Mouse (Mus musculus) c-Kit-positive CD71-negative TER-119-negative erythroid progenitor cells, embryonic 14.5 days (primary cell): ENCODE results near the gene Sh3glb2.

ENCODE experiments used
- DNase-seq: peaks from one replicate; pipeline ENCODE4 v3.0.0-alpha.2; 2013; ENCODE audit warnings: low read depth

The Sh3glb2 gene

DNA sequence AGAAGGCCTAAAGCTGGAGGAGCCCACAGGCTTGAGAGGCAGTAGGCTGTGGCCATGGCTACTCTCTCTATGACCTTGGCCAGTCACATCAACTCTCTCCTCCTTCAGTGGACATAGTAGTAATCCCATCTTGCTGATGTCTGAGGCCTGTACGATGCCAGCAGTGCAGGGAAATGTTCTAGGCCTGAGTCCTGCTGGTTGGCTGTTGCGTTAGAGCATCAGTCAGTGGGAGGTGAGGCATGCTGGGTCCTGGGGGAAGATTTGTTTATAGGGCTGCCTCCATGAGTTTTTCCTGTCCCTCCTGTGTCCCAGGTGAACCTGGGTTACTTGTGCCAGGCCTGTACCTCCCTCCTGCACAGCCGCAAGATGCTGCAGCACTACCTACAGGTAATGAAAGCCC, 17.1 kb downstream of the Sh3glb2 start:
- no peak for DNase-seq

DNA sequence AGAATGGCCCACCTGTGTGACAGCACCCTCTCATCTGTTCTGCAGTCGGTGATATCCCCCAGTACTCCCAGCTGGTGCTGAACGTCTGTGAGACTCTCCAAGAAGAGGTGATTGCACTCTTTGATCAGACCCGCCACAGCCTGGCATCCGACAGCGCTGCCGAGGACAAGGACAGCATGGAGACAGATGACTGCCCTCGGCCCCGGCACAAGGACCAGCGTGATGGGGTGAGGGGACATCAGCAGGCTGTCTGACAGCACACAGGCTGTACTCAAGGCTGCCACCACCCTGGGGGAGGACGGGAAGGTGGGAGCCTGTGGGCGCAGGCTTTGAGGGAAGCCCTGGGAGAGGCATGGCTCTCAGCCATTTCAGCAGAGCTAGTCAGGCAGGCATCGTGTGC, 22.0 kb downstream of the Sh3glb2 start:
- no peak for DNase-seq

DNA sequence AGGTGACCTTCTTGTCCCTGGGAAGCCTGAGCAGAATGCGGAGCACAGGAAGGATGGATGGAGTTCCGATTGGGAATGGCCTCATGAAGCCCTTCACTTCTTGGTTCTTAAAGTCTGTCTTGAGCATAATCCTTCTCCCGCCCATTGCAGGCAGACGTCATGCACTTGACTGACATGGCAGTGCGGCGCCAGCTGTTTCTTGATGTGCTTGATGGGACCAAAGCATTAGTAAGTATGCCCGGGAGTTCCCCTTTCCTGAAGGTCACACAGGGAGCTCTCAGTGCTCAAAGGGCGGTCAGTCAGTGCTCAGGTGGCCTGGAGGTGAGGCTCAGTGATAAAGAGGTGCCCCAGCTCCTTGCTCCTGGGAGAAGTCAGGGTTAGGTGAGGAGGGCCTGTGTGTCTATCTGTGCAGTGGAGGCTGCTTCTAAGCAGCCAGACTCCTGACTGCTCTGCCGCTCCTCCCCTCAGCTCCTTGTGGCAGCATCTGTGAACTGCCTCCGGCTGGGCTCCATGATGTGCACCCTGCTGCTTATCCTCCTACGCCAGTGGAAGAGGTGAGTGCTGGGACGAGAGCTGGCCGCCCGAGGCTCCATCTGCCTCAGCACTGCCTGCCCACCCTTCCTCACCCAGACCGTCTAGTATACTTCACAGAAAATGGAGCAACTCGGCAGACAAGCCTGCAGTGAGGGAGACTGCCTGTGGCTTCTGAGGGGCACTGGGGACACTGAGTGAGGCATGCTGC, 22.8 kb downstream of the Sh3glb2 start:
- DNase-seq = no peak

DNA sequence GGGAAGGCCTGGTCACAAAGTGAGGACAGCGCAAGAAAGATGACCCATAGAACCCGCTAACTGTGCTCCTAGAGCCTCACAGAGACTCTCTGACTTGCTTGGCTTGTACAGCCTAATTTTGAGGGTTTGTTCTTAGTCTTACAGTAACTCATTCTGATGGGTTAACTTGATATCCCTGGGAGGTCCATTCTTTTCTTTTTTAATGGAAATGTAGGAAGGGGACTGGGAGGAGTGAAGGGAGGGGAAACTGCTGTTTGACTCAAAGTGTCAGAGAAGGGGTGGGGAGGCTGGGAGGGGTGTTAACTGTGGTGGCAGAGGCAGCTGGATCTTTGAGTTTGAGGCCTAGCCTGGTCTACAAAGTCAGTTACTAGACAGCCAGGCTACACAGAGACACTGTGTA, 23.8 kb downstream of the Sh3glb2 start:
- DNase-seq = no peak

DNA sequence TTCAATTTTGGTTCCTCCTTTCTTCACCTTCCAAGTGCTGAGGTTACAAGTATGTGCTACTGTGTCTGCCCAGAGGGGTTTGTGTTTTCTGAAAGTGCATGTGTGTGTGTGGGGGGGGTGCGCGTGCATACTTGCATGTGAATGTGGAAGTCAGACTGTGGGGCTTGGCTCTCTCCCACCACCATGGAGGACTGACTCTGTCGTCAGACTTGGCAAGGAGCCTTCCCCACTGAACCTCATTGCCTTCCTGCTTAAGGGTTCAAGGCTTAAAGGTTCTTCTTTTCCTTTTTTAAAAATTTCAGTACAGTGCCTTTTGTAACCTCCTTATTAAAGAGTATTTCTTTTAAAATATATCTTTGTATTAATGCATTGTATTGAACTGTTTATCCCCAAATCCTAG, 30.3 kb downstream of the Sh3glb2 start:
- DNase-seq = no peak

DNA sequence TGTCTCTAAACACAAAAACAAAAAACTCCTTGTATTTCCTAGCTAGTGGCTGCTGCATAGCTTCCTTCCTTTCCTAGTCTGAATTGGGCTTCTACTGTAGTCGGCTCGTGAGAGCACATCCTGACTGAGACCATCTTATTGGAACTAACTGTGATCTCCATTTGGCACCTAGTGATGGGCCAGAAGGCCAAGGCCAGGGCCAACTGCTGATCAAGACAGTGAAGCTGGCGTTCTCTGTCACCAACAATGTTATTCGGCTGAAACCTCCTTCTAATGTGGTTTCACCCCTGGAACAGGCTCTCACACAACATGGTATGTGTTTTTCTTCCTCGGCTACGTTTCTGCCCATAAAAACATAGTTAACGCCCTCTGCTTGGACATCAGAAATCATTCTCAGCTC, 31.9 kb downstream of the Sh3glb2 start:
- no peak for DNase-seq

DNA sequence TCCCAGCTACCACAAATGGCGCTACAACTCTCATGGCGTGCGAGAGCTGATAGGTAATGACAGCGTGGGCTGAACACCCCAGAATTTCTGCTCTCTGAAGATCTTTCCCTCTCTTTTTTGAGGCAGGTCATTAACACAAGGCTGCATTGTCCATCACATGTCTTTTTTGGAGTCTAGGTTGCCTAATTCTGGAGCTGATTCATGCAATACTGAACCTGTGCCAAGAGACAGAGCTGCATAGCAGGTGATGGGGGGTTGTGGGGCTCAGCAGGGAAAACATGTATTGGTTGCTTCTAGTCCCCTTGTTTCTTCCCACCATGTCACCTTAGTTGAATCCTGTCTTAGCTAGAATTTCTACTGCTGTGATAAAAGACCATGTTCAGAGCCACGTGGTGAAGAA, 33.8 kb downstream of the Sh3glb2 start:
- no peak for DNase-seq

DNA sequence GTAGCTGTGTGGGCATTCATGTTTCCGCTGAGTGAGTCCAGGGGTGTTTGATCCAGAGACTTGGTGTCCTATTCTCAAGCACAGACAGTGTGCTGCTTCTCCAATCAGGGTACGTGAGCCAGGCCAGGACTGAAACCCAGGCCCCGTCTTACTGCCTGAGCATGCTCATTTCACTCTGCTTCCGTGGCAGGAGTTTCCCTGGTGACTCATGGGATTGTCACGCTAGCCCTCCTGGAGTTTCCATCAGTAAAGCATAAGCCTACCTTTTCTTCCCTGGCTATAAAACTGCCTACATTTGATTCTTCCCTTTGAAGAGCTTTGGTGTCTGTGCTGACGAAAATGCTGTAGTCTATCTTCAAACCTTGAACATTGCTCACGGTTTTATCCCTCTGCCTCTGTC, 36.0 kb downstream of the Sh3glb2 start:
- DNase-seq = no peak

DNA sequence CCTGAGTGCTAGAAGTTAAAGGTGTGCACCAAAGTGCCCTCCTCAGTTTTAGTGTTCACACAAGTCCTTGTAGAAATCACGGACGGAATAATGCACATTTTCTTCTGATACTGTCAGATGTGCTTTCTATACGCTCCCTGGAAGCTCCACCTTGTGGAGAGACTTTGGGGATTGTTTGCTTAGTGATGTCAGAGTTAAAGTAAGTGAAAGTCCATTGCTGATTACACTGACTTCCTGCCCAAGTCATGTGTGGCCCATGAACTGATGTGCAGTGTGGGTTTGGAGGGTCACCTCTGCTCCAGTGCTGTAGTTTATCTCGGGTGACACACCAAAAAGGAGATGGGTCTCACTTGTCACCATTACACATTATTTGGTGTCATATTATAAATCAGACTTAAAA, 39.9 kb downstream of the Sh3glb2 start:
- no peak for DNase-seq

DNA sequence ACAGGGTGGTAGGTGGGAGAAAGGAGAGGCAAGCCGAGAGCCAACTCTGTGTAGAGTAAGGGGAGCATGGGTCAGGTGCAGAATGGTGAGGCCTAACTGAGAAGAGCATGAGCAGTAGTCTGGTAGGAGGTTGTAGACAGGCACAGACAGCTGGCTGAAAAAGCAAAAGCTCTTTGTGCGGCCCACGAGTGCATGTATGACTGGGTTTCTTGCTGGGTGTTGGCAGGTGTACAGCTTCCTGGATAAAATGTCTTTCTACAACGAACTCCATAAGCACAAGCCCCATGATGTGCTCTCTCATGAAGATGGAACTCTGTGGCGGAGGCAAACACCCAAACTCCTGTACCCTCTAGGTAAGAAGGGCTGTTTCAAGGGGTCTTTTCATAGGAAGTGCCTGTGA, 42.2 kb downstream of the Sh3glb2 start:
- DNase-seq = no peak

DNA sequence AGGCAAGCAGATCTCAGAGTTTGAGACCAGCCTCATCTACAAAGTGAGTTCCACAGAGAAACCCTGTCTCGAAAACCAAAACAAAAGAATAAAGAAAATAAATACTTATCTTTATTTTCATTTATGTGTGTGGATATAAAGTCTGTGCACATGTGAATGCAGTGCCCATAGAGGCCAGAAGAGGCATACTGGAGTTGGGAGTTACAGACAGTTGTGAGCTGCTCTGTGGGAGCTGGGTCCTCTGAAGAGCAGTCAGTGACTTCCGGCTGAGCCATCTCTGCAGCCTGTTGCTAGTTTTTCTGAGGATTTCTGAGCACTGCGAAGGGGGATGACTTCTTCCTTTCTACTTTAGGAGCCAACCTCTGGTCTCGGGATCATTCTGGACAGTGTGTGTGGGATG, 43.0 kb downstream of the Sh3glb2 start:
- DNase-seq = no peak

DNA sequence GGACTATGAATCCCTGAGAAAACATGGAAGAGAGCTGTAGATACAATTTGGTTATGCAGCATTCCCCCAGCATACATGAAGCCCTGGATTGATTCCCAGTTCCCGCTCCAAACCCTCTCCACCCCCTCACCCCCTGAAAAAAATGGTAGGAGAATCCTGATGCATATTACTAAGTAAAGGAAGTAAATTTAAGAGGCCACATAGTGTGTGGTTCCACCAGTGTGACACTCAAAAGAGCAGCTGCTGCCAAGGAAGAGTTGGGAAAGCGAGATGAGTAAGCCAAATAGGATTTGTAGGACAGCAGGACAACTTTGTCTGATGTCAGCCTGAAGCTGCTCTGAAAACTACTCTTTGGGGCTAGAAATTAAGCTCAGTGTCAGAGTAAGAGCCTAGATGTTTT, 47.7 kb downstream of the Sh3glb2 start:
- DNase-seq = no peak

DNA sequence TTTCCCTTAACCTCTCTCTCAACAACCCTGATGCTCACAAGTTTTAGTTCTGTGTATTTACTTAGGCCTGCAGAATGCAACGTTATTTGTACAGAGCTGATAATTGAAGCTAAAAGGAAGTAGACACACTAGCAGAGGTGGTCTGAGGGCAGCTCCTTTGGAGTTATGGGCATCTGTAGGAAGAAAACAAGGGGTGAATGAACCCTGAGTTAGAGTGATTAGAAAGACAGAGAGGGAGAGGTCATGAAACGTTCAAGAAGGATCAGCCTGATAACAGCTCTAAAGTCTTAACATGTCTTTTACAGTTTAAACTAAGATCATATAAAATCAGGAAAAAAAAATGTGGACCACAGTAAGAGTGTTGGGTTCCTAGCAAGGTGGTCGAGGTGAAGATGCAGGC, 49.8 kb downstream of the Sh3glb2 start:
- no peak for DNase-seq

DNA sequence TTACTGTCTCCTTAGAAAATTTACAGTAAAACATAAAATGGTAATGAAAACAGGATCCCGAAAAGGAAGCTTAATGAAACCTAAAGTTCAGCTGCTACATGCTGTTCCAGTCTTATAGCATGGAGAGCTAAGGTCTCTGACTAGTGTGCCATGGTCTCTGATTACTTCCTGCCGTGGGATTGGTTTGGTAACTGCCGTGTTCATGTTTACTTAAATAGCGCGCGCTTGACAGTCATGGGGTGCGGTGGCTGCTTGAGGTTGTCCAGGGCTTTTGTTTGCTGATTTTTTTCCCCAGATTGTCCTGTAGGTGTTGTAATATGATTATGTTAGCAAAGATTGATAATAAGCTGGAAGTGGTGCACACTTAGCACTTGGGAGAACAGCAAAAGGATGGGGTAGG, 53.0 kb downstream of the Sh3glb2 start:
- DNase-seq = no peak

DNA sequence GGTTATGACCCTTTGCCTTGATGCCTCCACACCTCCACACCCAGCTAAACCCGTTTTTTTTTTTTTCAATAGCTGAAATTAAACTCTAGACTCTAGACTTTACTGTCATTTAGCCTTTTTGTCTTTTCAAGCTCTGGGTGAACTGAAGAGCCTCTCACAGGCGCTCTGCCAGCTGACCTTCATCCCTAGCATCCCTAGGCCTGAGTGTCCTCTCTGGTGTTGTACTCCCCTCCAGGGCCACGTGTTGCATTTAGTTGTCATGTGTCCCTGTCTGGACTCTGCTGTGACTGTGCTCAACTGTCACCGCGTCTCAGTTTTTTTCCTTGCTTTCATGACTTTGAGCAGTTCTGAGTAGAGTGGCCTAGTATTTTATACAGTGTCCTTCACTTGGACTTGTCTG, 59.2 kb downstream of the Sh3glb2 start:
- DNase-seq = no peak

DNA sequence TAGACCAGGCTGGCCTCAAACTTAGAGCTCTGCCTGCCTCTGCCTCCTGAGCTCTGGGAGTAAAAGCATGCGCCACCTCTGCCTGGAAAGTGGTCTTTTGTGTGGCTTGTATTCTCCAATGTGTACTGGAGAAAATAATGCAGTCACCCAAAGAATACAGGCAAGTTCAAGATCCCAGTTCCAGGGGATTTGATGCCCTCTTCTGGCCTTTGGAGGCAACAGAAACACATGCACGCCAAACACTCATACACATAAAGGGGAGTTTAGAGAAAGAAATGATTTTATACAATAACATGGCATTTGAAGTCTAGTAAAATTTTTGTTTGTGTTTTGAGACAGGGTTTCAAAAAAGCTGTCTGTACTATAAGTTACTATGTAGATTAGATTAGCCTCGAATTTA, 59.6 kb downstream of the Sh3glb2 start:
- DNase-seq = no peak
